Mouse (Mus musculus) ovary, postnatal 14 days (tissue): ENCODE measurements around the gene Acrbp.

ENCODE experiments used
- DNase-seq: peaks from one replicate; pipeline ENCODE4 v3.0.0; 2022; ENCODE audit warnings: low spot score

Gene Acrbp

DNA sequence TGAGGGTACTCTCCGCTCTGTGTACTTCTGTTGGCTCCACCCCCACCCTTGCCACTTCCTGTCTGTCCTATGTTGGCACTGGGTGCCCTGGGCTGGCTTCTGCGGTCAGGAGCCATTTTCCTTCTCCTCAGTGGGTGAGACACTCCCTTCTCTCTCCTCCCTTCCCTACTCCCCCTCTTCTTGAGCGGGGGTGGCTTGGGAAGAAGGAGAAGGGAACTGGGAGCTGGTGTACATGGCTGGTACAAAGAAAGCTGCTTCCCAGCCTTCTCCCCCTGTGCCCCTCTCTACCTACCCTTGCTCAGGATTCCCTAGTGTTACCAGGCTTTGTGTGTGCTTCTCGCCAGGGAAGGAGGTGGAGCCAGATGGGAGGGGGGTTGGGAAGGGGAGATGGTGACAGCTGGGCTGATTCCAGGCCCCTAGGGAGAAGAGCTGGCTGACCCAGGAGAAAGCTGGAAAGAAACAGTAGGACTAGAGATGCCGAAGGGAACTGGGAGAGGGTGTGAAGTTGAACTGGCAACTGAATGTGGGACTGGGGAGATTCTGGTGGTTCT is 50.0 kb downstream of the Acrbp start:
- DNase-seq = no peak

DNA sequence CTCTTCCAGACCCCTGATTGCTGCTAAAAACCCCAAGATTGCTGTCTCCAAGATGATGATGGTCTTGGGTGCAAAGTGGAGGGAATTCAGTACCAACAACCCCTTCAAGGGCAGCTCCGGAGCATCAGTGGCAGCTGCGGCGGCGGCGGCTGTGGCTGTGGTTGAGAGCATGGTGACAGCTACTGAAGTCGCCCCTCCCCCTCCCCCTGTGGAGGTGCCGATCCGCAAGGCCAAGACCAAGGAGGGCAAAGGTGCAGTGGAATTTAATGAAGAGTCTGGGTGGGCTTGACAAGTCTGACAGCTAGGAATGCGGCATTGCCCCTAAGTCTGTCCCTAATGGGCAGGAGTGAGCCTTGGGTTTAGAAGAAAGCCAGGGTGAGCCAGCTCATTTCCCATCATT is 52.0 kb downstream of the Acrbp start:
- no peak for DNase-seq

DNA sequence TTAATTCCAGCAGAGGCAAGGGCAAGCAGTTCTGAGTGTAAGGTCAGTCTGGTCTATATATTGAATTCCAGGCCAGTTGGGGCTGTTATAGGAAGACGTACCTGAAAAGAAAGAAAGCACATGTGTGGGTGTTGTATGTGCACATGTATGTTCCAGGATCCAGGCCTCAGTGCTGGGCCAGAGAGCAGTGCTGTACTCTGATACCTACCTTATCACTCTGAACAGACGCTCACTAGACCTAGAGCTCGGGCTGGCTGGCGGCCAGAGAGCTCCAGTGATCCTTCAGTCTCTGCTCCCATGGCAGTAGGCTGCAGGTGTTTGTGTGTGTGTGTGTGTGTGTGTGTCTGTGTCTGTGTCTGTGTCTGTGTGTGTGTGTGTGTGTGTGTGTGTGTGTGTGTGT is 54.7 kb downstream of the Acrbp start:
- DNase-seq = no peak

DNA sequence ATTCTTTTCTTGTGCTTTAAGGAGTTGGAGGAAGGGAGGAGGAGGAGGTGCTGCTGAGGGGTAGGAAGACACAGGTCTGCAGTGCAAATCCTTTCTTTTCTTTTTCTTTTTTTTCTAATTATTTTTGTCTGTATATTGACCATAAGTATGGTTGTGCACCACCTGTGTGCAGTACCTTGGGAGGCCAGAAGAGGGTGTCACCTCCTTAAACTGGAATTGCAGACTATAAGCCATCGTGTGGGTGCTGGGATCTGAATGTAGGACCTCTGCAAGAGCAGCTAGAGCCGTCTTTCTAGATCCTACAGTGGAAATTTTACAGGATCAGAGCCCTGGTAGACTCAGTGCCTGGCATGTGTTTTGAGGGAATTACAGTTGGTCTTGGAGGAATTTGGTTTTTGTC is 58.2 kb downstream of the Acrbp start:
- no peak for DNase-seq

DNA sequence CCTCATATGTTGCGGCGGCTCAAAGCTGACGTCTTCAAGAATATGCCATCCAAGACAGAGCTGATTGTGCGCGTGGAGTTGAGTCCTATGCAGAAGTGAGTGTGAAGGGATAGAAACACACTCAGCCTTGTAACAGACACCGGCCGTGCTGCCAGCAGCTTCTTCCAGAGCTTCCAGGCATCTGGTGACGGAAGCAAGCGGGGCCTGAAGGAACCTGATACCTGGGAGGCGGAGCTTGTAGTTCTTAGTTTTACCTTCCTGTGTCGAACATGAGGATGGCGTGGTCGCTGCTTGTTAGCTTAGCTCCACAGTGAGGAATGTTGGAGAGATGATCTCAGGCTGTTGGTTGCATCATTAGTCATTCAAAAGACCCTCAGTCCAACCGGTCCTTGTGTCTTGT is 59.9 kb downstream of the Acrbp start:
- DNase-seq = no peak

DNA sequence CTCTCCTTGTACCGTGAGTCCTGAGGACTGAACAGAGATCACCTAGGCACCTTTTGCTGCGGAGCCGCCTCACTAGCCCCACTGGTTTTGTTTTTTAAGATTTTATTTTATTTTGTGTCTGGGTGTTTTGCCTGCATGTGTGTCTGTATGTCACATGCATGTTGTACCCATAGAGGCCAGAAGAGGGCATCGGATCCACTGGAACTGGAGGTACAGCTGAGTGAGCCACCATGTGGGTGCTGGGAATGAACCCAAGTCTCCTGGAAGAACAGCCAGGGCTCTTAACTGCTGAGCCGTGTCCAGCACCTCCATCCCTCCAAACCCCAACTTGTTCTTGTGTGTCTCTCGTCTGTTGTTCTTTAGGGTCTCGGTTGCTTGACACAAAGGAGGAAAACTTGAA is 61.4 kb downstream of the Acrbp start:
- no peak for DNase-seq

DNA sequence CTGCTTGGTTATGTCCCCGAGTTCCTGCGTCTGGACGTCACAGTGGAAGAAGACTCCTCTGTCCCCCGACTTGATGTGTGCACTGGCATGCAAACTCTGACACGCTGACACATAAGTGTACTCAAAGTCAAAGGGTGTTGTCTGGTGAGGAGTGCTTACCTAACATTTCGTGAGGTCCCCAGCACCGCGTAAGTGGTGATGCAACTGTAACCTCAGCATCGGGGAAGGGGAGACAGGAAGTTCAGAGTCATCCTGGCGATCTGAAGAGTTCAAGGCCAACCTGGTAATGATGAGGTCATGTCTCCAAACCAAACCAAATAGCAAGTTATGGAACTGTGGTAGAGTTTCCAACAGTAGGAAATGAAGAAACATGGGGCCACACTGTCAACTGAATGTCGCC is 63.1 kb downstream of the Acrbp start:
- DNase-seq = no peak
